Mouse (Mus musculus) inflammation-experienced regulatory T-cells, adult 6 months (primary cell): Measurements from ENCODE around the gene Rhox13. TPM values are rescaled to one million over a fixed set of nuclear protein-coding genes. Genes with fewer than 3 reads are reported as not detected.

Experiments
- ATAC-seq: one replicate; pipeline ENCODE4 v1.8.0; 2017
- polyA plus RNA-seq, 3 experiments: library from polyadenylated mRNA; unstranded; fragments of 100-300 nt; shearing (Covaris generic); gene quantifications; one replicate each; pipeline ENCODE4 v1.2.1; 2017

Rhox13 gene
- polyA plus RNA-seq: not detected

DNA sequence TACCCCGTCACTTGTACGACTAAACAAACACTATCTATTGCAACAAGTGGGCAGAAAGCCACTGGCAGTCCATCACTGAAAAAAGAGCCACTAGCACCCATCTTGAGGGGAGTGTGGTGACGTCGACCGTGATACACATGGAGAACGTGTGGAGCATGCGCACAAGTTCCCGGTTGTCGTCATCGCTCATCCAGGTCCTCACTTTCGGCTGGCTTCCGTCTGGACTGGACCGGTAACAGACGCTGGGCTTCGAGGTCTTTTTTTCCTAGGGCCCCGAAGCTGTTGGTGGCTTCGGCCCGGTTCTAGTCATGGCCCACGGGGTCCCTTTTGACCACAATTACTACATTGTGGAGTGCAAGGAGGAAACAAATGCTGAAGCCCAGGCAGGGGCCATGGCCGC is at the start of gene Rhox13:
Rhox13 (plus strand) TSS at position 238 of the 400 bp plus-strand sequence.
- no peak for ATAC-seq

DNA sequence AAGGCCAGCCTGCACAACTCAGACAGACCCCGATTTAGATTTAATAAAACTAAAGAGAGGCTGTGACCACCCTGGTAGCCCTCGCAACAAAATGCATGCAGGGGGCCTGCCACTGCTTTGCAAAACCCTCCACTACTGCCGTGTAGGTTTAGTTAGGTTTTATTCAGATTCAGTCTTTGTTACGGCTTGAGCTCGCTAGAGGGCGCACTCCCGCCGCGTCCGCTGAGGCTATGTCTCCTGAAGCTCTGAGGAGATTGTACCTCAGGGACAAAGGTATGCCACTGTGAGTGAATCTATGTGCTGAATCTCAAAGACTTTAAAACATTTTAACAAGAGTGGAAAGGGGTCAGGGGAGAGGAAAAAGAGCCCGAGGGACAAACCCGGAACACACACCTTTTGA is 36.8 kb upstream of the Rhox13 start:
- ATAC-seq: no peak

DNA sequence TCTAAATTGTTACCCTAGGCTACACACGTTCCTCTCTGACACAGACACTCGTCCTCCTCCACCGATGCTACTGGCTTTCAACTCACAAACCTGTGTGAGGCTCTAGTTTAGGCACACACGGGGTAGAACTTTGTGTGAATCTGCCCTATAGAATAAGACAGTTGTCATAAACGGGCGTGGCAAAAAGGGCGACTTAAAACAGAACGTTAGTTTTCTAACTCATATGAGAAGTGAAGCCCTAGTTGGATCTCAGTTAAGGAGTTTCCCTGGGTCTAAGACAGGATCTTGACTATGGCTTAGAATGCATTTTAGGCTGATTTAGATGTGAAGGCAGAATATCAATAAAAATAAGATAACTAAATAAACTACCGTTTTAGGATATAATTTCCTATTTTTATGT is 36.0 kb upstream of the Rhox13 start, which contains the start of gene Rhox11:
Rhox11 (minus strand) TSS at position 101 of the 400 bp plus-strand sequence.
- no peak for ATAC-seq

DNA sequence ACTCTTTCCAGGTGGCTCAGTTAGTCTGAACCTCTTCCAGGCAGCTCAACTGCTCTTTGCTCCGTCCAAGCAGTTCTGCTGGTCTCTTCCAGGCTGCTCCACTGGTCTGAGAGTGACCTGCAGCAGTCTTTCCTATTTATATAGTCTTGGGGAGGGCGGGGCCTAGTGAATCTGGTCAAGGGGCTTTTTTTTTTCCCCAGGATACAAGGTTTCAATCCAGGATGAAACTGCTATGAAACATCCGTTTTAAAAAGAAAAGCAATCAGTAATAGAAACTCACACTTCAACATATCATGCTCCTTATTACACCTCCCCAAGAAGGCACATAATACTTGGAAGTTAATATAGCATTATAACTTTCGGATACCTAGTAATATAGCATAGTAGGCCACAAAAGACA is 10.2 kb upstream of the Rhox13 start, which contains the start of gene Rhox12:
Rhox12 (minus strand) TSS at position 101 of the 400 bp plus-strand sequence.
- ATAC-seq: no peak

GRCm38 (mm10) chrX:38121478-38121877 is 459 bp downstream of the Rhox13 start:
- no peak for ATAC-seq

DNA sequence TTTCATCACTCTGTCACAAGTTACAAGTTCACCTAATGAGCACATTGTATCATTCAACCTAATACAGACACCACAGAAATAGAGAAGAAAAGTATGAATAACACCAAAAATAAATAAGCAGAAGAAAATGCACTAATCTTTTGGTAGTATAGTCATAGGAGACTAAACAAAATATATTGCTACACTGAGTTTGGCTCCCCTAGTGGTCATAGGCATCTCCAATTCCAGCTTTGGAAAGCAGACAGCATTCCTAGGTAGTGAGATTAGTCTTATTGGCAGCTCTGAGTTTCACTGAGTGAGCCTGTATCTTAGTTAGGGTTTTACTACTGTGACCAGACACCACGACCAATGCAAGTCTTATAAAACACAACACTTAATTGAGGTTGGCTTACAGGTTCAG is 38.1 kb downstream of the Rhox13 start:
- ATAC-seq: no peak

DNA sequence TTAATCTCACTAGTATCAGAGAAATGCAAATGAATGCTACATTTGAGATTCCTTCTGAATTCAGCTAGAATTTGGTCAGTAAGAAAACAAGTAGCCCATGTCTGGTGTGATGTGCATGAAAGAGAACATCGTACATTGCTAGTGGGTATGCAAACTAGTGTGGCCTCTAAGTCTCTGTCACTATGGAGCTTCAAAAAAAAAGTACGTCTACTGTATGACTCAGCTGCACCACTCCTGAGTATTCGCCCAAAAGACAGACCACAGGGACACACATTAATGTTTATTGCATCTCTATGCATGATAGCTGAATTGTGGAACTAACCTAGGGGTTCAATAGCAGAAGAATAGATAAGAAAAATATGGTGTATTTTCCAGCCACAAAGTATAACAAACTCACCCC is 44.3 kb downstream of the Rhox13 start:
- no peak for ATAC-seq

DNA sequence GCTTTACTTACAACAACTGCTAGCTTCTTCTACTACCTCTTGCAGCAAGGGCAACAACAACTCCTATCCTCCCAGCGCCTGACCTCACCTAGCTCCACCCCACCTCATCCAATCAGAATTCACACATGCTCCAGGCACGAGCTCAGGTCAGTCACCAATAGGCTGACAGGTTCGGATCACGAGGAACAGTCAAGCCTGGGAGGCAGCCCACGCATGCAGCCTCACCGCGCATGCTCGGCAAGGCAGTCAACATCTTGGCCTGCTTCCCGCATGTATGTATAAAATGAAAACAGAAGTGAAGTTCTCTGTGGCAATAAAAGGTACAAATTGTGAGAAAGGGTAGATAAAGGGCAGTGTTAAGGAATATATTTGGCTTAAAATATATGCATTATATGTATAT is 45.0 kb downstream of the Rhox13 start:
- no peak for ATAC-seq

- no peak for ATAC-seq
Measured at GRCm38 (mm10) chrX:38166592-38166991, 45.6 kb downstream of the Rhox13 start.

Other genes starting within 250 kb of the Rhox13 start
- under 1 TPM in 2 of 3 experiments, not detected in 1; 0.28 to 0.30 TPM for gene Rhox8, start 242.3 kb upstream of the Rhox13 start, polyA plus RNA-seq
- gene Rhox7b, start 224.0 kb upstream of the Rhox13 start, polyA plus RNA-seq: not detected
- not detected for gene Rhox9, start 219.4 kb upstream of the Rhox13 start, polyA plus RNA-seq
- not detected for gene Btg1-ps1, start 102.4 kb upstream of the Rhox13 start, polyA plus RNA-seq
- not detected for gene Btg1-ps2, start 78.1 kb upstream of the Rhox13 start, polyA plus RNA-seq
- not detected for gene Rhox10, start 54.7 kb upstream of the Rhox13 start, polyA plus RNA-seq
- gene Rhox11, start 36.1 kb upstream of the Rhox13 start, polyA plus RNA-seq: not detected
- not detected for gene Rhox12, start 10.3 kb upstream of the Rhox13 start, polyA plus RNA-seq
- gene Zbtb33, start 68.6 kb downstream of the Rhox13 start, polyA plus RNA-seq: 1 to 10 TPM; 1.4 to 1.9 (median 1.5) TPM
- 1 to 10 TPM; 3.2 to 5.9 (median 5.8) TPM for gene Tmem255a, start 131.2 kb downstream of the Rhox13 start, polyA plus RNA-seq
- not detected for gene Atp1b4, start 195.0 kb downstream of the Rhox13 start, polyA plus RNA-seq